Mouse (Mus musculus) limb, embryonic 10.5 days (tissue): Measurements from ENCODE around the gene Smg7. TPM values are rescaled to one million over a fixed set of nuclear protein-coding genes. Genes with fewer than 3 reads are reported as not detected.

Experiments
- DNase-seq: peaks from one replicate; pipeline ENCODE4 v3.0.0-alpha.2; 2017; ENCODE audit warnings: low spot score
- H3K27ac ChIP-seq: fragments of 300-500 bp; sonication (generic); 2 replicates; pipeline ENCODE4 v1.5.1; 2016; ENCODE audit warnings: mild to moderate bottlenecking
- H3K27me3 ChIP-seq: fragments of 300-500 bp; sonication (generic); 2 replicates; pipeline ENCODE4 v1.6.1; 2016; ENCODE audit warnings: low read depth, mild to moderate bottlenecking; ENCODE audit not compliant: poor library complexity, severe bottlenecking
- H3K36me3 ChIP-seq: fragments of 300-500 bp; sonication (generic); 2 replicates; pipeline ENCODE4 v1.6.1; 2016; ENCODE audit warnings: mild to moderate bottlenecking, moderate library complexity
- H3K4me1 ChIP-seq: fragments of 300-500 bp; sonication (generic); 2 replicates; pipeline ENCODE4 v1.6.1; 2016
- H3K4me3 ChIP-seq: fragments of 300-500 bp; sonication (generic); 2 replicates; pipeline ENCODE4 v1.5.1; 2016; ENCODE audit warnings: mild to moderate bottlenecking, moderate library complexity
- H3K9me3 ChIP-seq: fragments of 300-500 bp; sonication (generic); replicated peaks from 2 replicates; pipeline ENCODE4 v1.6.1; 2016; ENCODE audit warnings: mild to moderate bottlenecking
- WGBS: fragments of 180-500 bp; shearing (Covaris S2); methylation state at CpG from one replicate; pipeline ENCODE4 v1.1.7; 2016; 5-methylcytosine and 5-hydroxymethylcytosine counted together
- polyA plus RNA-seq: library from polyadenylated mRNA; unstranded; fragments of >200 nt; fragmentation: Nextera tagmentation; extraction: Ambion mirVana; gene quantifications from 2 replicates; pipeline ENCODE4 v1.2.1, GENCODE M21; 2016

Smg7 gene
- polyA plus RNA-seq, 1 experiment from 2014 or later, result 38.8 TPM

DNA sequence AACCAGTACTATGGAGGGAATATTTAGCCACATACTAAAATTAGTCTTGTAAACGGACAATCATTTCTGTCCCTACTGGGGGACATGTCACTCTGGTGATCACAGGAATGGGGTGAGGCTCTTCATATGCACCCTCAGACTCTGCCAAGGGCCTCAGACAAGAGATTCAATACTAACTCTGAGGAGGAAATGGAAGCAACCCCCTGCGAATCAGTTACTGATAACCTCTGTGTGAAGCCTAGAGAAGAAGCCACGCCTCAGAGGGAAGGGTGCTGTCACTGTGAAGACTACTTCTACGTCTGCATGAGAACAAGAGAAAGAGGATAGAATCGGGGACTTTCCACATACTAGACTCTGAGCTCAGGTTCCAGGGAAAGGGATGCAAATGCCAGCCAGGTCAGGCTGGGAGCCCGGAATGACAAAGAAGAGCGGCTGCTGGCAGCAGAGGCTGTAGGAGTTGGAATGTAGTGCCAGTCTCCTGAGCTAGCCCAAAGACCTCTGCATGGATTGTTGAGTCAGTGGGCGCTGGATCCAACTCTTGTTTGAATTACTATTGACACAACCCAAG lies 106.7 kb downstream of the Smg7 start:
- Histone ChIP-seq H3K36me3 (no peaks in the 10 kb centered on the region), H3K9me3 (no peaks in the 10 kb centered on the region), H3K27me3 (no peaks in the 10 kb centered on the region), H3K4me3 (no peak overlapping the region), H3K4me1 (peaks cover 21% of the 10 kb centered on the region), H3K27ac (no peak overlapping the region)
- WGBS, result 73% methylated on average over 8 of the region's 8 CpGs
- no peak for DNase-seq

DNA sequence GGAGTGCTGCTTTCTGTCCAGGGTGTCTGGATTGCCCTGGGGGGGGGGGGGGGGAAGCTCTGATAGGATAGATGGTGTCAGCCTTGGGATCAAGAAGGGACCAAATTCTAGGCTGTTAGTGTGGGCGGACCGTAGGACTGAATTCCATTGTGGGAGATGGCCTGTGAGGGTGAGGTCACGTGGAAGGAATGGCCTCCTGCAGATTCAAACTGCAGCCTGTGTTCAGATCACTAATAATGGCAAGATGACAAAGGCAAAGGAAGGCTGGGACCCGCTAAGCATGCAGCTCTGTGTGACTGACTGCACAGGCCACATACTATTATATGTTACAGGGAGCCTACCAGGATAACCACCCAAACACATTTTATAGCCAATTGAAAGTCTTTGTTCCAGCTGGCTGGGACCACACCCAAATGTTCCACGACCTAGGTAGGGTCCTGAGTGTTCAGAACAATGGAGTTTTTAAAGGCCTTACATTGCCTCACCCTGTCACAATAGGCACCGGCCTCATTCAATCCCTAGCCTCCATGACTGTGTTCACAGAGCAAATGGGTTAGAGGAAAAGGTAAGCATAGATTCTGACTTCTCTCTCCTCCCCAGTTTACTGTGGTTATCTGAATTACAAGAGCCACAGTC lies 108.8 kb downstream of the Smg7 start:
- no peak overlapping the region; the same call in 1 of the 2 replicates for H3K27ac ChIP-seq
- H3K9me3 ChIP-seq, result no peaks in the 10 kb centered on the region
- H3K4me1 ChIP-seq, result peaks cover 23% of the 10 kb centered on the region
- H3K27me3 ChIP-seq, result no peaks in the 10 kb centered on the region
- no peaks in the 10 kb centered on the region for H3K36me3 ChIP-seq
- 75% methylated on average over 6 of the region's 6 CpGs for WGBS
- DNase-seq, result no peak
- H3K4me3 ChIP-seq, result no peak overlapping the region

DNA sequence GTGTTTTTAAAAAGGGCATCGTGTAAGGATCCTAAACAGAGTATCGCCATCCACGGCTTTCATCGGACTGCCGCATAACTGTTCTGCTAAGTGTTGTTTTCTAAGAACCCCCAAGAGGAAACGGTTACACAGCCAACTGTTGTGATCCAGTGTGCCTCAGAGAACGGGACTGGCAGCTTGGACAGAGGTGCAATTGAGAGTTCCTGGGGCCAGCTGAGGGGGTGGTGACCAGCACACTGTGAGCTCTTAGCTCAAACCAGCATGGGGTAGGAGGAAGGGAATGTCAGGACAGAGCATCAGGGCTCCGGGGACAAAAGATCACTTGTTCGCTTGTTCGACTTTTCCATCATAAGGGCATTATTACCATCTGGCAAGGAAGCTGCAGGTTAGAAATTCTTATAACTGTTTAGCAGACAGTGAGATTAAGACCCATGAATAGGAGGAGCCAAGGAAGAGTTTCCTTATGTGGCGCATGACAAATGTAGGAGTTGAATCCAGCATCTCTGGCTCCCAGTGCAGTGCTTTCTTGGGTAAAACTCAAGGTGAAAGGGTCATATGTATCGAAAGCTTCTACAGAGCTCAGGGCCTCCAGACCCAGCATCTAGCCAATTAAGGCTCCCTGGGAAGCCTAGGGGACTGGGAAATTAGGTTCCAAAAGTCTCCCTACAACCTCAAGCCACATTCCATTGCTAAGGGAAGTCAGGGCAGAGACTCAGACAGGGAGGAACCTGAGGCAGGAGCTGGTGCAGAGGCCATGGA lies 109.5 kb downstream of the Smg7 start:
- Histone ChIP-seq H3K4me3 (no peak overlapping the region), H3K27ac (no peak overlapping the region; the same call in 1 of the 2 replicates), H3K4me1 (peaks cover 29% of the 10 kb centered on the region), H3K27me3 (no peaks in the 10 kb centered on the region), H3K9me3 (no peaks in the 10 kb centered on the region), H3K36me3 (no peaks in the 10 kb centered on the region)
- 65% methylated on average over 12 of the region's 12 CpGs for WGBS
- no peak for DNase-seq

DNA sequence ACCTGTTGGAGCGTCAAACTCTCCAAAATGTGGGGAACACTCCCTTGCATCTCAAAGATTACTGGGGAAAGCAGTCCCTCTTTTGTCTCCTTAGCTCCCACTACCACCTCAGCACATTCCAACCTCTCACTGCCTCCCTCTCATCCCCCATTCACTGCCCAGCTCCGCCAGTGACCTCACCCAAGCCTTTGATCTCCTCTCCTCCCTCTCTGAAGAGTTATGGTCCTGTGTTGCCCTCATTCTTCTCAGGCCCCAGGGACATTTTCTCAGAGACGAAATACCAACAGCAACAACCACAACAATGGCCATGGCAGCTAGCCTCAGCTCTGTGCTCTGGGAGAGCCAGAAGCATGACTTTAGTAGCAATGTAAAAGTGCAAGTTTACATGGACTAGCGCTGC lies 111.2 kb downstream of the Smg7 start:
- H3K36me3 ChIP-seq, result no peaks in the 10 kb centered on the region
- H3K27me3 ChIP-seq, result no peaks in the 10 kb centered on the region
- no peak overlapping the region for H3K4me3 ChIP-seq
- H3K9me3 ChIP-seq, result no peaks in the 10 kb centered on the region
- H3K27ac ChIP-seq, result peak overlapping the region; percentile 39; the same call in 1 of the 2 replicates
- DNase-seq, result no peak
- 17% methylated on average over 4 of the region's 4 CpGs for WGBS
- peaks cover 29% of the 10 kb centered on the region for H3K4me1 ChIP-seq

DNA sequence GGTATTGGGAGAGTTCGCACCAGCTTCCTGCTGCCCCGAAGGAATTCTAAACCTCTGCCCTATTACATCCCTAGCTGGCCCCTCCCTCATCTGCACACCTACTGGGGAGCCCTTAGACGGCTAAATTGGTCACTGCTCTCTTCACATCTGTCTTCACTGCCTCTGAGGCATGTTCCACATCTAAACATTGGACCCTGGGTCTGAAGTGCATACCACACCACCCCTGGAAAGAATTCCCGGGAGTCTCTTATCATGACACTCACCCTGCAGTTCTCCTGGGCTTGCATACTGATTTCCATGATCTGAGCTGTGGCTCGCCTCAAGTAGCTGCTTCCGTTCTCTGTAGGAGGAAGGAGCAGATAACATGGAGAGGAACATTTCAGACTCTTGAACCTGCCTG lies 111.6 kb downstream of the Smg7 start:
- no peaks in the 10 kb centered on the region for H3K36me3 ChIP-seq
- H3K27me3 ChIP-seq, result no peaks in the 10 kb centered on the region
- 0 out of 2 replicates have a peak overlapping the region, but pooled peaks have one; percentile 9 for H3K4me3 ChIP-seq
- no peaks in the 10 kb centered on the region for H3K9me3 ChIP-seq
- H3K4me1 ChIP-seq, result peaks cover 29% of the 10 kb centered on the region
- WGBS, result 11% methylated on average over 6 of the region's 6 CpGs
- DNase-seq, result no peak
- peak overlapping the region; percentile 39; the same call in 1 of the 2 replicates for H3K27ac ChIP-seq

DNA sequence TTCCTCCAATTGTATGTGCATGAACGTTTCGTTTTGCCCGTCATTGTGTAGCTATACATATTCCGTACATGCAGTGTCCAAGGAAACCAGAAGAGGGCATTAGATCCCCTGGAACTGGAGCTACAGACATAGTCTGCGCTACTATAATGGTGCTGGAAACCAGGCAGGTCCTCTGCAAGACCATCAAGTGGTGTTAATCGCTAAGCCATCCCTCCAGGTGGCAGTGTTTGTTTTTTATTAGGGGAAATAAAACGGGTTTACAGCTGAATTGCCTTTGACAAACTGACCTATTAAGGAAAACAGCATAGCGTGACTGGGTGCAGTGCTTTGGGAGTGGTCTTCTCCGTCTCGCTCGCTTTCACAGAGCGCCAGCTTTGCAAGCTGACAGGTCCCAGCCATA lies 112.2 kb downstream of the Smg7 start:
- Histone ChIP-seq H3K36me3 (no peaks in the 10 kb centered on the region), H3K27me3 (no peaks in the 10 kb centered on the region), H3K4me1 (peaks cover 29% of the 10 kb centered on the region), H3K27ac (no peak overlapping the region), H3K9me3 (no peaks in the 10 kb centered on the region), H3K4me3 (peak overlapping the region; percentile 9; the same call in 1 of the 2 replicates)
- DNase-seq, result peak; percentile 45
- WGBS, result 17% methylated on average over 12 of the region's 12 CpGs

DNA sequence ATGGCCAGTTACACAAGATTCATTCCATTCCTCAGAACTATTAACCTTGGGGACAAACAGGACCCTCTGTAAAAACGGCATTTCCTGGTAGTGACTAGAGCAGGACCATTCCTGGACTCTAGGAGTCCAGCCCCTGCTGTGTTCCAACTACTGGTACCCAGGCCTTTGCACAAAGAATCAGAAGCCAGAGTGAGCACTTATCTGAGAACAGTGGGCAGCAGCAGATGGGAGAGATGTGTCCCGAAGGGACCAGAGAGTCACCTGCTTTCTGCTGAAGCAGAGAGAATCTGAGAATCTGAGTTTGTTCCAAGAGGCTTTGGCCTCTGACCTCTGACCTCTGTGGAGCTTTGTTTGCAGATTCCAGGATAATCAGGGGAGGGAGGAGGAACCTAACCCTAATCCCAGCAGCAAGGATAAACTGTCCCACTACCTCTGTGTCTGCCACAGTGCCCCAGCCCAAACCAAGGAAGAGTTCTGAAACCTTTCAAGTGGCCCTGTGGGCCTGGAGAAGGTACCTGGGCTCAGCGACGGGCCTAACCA lies 114.3 kb downstream of the Smg7 start:
- Histone ChIP-seq H3K27ac (no peak overlapping the region), H3K4me3 (no peak overlapping the region), H3K9me3 (no peaks in the 10 kb centered on the region), H3K4me1 (peaks cover 26% of the 10 kb centered on the region), H3K27me3 (no peaks in the 10 kb centered on the region), H3K36me3 (no peaks in the 10 kb centered on the region)
- 51% methylated on average over 4 of the region's 4 CpGs for WGBS
- no peak for DNase-seq

Other genes starting within 250 kb of the Smg7 start
- gene Apobec4, start 152.1 kb downstream of the Smg7 start, polyA plus RNA-seq, result not detected in 2 replicates
- 38.7 and 44.0 TPM in 2 replicates for gene Rgl1, start 136.3 kb downstream of the Smg7 start, polyA plus RNA-seq
- 157 and 165 TPM in 2 replicates for gene Arpc5, start 136.1 kb downstream of the Smg7 start, polyA plus RNA-seq
- gene Ncf2, start 102.5 kb downstream of the Smg7 start, polyA plus RNA-seq, result 2.4 and 2.5 TPM in 2 replicates
- 0.75 and 1.6 TPM in 2 replicates for gene Nmnat2, start 52.3 kb upstream of the Smg7 start, polyA plus RNA-seq